Mouse (Mus musculus): ENCODE data around the gene Gm21887. TPM values are rescaled to one million over a fixed set of nuclear protein-coding genes. Genes with fewer than 3 reads are reported as not detected.
A peak's percentile ranks its signal among the peaks of the same experiment; 100 is the strongest.
"Not testable (repeated sequence)": the region's sequence is repeated elsewhere in the genome, so short reads cannot be mapped to it uniquely, and the experiment has no call there.

Gene Gm21887
- 101 and 109 TPM in 2 replicates for polyA plus RNA-seq (2015; fragmentation: Nextera tagmentation; extraction: Ambion mirVana)

- peak; percentile 83 for ATAC-seq (ENCODE audit: extremely low read depth, insufficient number of reproducible peaks, low FRiP score, low TSS enrichment)
- H3K9me3 ChIP-seq: peaks cover 49% of the 10 kb centered on the region
These were observed at the start of gene Gm21887 for GRCm38 (mm10) chrX:170009016-170009750. Gene Gm21887, plus strand, starts transcription at chrX:170009659.

GRCm38 (mm10) chrX:169969337-169969736 is 40.1 kb upstream of the Gm21887 start:
- no peak overlapping the region for H3K4me2 ChIP-seq
- ATAC-seq (ENCODE audit: extremely low read depth, insufficient number of reproducible peaks, low FRiP score, low TSS enrichment): no peak
- H3K9ac ChIP-seq: no peak overlapping the region
- peaks cover 34% of the 10 kb centered on the region for H3K9me3 ChIP-seq
- H3K27ac ChIP-seq (replicated peaks): no peak overlapping the region
- WGBS: 85% methylated on average over 1 of the region's 1 CpGs
- peaks cover 30% of the 10 kb centered on the region for H3K36me3 ChIP-seq
- no peak overlapping the region for H3K4me3 ChIP-seq
- H3K27me3 ChIP-seq (replicated peaks): no peaks in the 10 kb centered on the region
- no peaks in the 10 kb centered on the region for H3K4me1 ChIP-seq

More at GRCm38 (mm10) chrX:170009016-170009750, at the start of gene Gm21887:
- peak within 1 kb of the TSS; percentile 49 for H3K4me2 ChIP-seq
- peak within 1 kb of the TSS; percentile 56 for H3K4me3 ChIP-seq
- H3K36me3 ChIP-seq: peaks cover 17% of the 10 kb centered on the region
- not testable (repeated sequence) for H3K27me3 ChIP-seq (replicated peaks); H3K4me1 ChIP-seq
- peak within 1 kb of the TSS; percentile 69 for H3K27ac ChIP-seq (replicated peaks)
- H3K9ac ChIP-seq: peak within 1 kb of the TSS; percentile 85
- 69% methylated on average over 117 of the region's 118 CpGs for WGBS

DNA sequence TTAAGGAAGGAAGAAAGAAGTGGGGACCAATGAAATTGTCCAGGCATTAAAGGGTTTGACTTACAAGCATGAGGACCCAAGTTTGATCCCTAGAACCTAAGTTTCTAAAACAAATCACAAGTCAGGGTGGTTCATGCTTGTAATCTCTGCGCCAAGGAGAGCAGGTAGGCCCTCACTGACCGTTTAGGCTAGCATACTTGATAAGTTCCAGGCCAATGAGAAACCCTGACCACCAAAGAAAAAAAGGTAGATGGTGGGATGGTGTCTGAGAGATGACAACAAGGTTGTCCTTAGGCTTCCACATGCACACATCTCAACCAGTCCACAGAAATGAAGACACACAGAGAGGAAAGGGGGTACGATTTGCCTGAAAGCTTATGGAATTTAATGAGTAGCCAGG is 39.7 kb upstream of the Gm21887 start:
- H3K4me3 ChIP-seq; H3K4me1 ChIP-seq; H3K27me3 ChIP-seq (replicated peaks); H3K27ac ChIP-seq (replicated peaks); ATAC-seq (ENCODE audit: extremely low read depth, insufficient number of reproducible peaks, low FRiP score, low TSS enrichment); H3K9ac ChIP-seq; H3K4me2 ChIP-seq: not testable (repeated sequence)
- Histone ChIP-seq H3K36me3 (peaks cover 30% of the 10 kb centered on the region), H3K9me3 (peaks cover 38% of the 10 kb centered on the region)
- WGBS: 76% methylated on average over 3 of the region's 3 CpGs

DNA sequence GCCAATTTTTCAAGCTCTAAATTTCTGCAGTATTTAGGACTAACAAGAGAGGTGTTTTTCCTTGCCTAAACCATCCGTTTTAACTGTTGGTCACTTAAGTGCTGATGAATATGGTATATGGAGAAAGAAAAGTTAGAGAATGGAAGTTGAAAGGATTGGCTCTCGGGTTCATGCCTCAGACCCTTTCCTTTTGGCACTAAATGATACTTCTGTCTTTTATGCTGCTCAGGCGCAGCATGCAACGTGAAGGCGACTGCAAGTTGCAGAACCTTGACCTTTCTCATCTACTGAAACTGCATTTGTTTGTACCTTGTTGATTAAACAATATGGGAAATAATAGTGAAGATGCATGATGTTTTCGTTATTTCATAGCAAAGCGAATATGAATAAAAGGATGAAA is 38.9 kb upstream of the Gm21887 start:
- H3K27ac ChIP-seq (replicated peaks); ATAC-seq (ENCODE audit: extremely low read depth, insufficient number of reproducible peaks, low FRiP score, low TSS enrichment); H3K9ac ChIP-seq; H3K4me1 ChIP-seq; H3K4me3 ChIP-seq; H3K27me3 ChIP-seq (replicated peaks); H3K4me2 ChIP-seq: not testable (repeated sequence)
- Histone ChIP-seq H3K36me3 (peaks cover 30% of the 10 kb centered on the region), H3K9me3 (peaks cover 45% of the 10 kb centered on the region)
- 78% methylated on average over 7 of the region's 7 CpGs for WGBS

GRCm38 (mm10) chrX:169971562-169971961 is 37.9 kb upstream of the Gm21887 start:
- not testable (repeated sequence) for H3K4me1 ChIP-seq; H3K27me3 ChIP-seq (replicated peaks); H3K9ac ChIP-seq; H3K4me3 ChIP-seq; ATAC-seq (ENCODE audit: extremely low read depth, insufficient number of reproducible peaks, low FRiP score, low TSS enrichment); H3K4me2 ChIP-seq
- Histone ChIP-seq H3K27ac (replicated peaks) (peak overlapping the region; percentile 6; the same call in 1 of the 2 replicates), H3K36me3 (peaks cover 30% of the 10 kb centered on the region), H3K9me3 (peaks cover 50% of the 10 kb centered on the region)
- WGBS: 82% methylated on average over 6 of the region's 6 CpGs

- not testable (repeated sequence) for H3K9ac ChIP-seq; H3K4me3 ChIP-seq; H3K27me3 ChIP-seq (replicated peaks); ATAC-seq (ENCODE audit: extremely low read depth, insufficient number of reproducible peaks, low FRiP score, low TSS enrichment); H3K4me1 ChIP-seq; H3K4me2 ChIP-seq
- peaks cover 33% of the 10 kb centered on the region for H3K36me3 ChIP-seq
- WGBS: 64% methylated on average over 2 of the region's 2 CpGs
- peaks cover 50% of the 10 kb centered on the region for H3K9me3 ChIP-seq
- peak overlapping the region; percentile 6 for H3K27ac ChIP-seq (replicated peaks)
These were observed 37.3 kb upstream of the Gm21887 start for GRCm38 (mm10) chrX:169972131-169972530.

DNA sequence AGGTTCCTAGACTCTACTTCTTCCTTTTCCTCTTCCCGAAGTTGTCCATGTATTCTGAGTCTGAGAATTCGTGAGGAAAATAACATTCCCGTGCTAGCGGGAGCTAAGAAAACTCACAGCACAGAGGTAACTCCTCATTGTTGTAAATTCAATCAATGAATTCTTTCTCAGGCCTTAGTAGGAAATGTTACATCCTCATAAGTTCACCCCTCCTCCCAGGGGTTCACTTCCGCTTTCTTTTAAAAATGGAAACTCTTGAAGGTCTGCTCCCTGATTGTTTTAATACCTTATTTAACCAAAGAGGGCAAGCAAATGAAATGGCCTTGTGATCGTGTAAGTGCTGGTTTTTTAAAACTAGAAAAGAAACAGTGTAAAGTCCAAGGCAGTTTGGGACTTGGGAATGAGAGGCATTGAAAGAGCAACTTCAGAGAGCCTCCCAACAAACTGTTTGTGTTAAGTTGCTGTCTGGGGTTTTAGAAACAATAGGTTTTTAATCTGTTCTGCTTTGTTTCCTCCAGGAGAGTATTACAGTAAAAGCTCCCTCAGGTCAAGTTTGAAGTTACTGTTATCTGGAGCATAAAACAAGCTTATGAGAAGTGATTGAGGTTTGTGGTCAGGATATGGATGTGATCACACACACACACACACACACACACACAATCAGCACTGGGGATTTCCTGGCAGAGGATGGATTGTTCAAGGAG is 36.5 kb upstream of the Gm21887 start:
- WGBS: 63% methylated on average over 6 of the region's 6 CpGs
- H3K9me3 ChIP-seq: peaks cover 53% of the 10 kb centered on the region
- ATAC-seq (ENCODE audit: extremely low read depth, insufficient number of reproducible peaks, low FRiP score, low TSS enrichment): not testable (repeated sequence)

DNA sequence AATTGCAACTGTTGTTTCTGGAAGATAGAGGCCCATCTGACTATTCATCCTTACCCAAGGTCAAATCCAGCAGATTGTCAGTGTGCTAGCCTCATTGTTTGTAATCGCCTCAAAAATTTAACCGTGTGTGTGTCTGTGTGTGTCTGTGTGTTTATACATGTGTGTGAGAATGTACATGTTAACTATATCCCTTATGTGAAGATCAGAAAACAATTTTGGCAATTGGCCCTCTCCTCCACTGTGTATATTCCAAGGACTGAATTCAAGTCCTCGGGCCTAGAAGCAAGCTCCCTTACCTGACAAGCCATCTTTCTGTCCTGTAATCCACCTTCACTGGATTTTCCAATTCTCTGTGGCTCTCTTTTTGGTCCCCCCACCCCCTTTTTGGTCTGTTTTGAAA is 35.7 kb upstream of the Gm21887 start:
- H3K27me3 ChIP-seq (replicated peaks); H3K4me1 ChIP-seq; H3K4me3 ChIP-seq; ATAC-seq (ENCODE audit: extremely low read depth, insufficient number of reproducible peaks, low FRiP score, low TSS enrichment); H3K4me2 ChIP-seq; H3K27ac ChIP-seq (replicated peaks); H3K9ac ChIP-seq: not testable (repeated sequence)
- Histone ChIP-seq H3K36me3 (peaks cover 45% of the 10 kb centered on the region), H3K9me3 (peaks cover 62% of the 10 kb centered on the region)
- 54% methylated on average over 3 of the region's 3 CpGs for WGBS

More for the DNA sequence above, 36.5 kb upstream of the Gm21887 start:
- not testable (repeated sequence) for H3K9ac ChIP-seq; H3K4me3 ChIP-seq; H3K27me3 ChIP-seq (replicated peaks); H3K4me1 ChIP-seq; H3K4me2 ChIP-seq
- Histone ChIP-seq H3K27ac (replicated peaks) (peak overlapping the region; percentile 6), H3K36me3 (peaks cover 38% of the 10 kb centered on the region)

DNA sequence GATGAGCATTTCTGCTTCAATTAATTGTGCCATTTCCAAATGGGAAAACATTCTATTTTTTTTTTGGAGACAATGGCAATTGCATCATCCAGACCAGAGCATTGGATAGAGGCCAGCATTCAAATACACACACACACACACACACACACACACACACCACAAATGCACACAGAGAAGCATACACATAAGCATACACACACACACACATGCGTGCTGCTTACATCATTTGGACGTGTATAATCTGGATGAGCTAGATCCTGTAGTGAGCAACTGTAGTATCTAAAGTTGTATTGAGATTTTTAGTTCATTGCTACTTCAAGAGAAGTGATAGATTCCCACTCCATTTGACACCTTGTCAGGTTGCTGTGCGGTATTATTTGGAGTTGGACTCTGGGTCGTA is 35.0 kb upstream of the Gm21887 start:
- Histone ChIP-seq H3K9me3 (peaks cover 68% of the 10 kb centered on the region), H3K36me3 (peaks cover 45% of the 10 kb centered on the region)
- H3K9ac ChIP-seq; H3K4me1 ChIP-seq; H3K4me3 ChIP-seq; H3K27me3 ChIP-seq (replicated peaks); ATAC-seq (ENCODE audit: extremely low read depth, insufficient number of reproducible peaks, low FRiP score, low TSS enrichment); H3K4me2 ChIP-seq; H3K27ac ChIP-seq (replicated peaks): not testable (repeated sequence)
- 63% methylated on average over 4 of the region's 4 CpGs for WGBS

DNA sequence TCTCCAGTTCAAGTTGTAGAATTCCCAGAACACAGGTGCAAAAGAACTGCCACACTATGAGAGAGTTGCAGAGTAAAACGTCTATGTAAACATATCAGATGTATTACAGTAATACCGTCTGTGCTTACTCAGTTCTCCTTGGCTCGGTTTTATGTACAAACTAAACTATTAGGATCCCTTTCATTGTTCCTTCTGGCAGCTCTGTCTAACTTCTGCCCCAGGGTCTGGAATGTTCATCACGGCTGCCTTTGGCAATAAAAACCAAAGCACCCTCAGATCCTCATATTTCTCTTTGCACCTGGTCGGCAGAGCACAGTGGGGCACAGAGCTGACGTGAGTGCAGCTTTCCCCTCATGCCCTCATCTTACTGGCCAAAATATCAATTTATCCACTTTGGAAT is 34.5 kb upstream of the Gm21887 start:
- H3K27me3 ChIP-seq (replicated peaks); ATAC-seq (ENCODE audit: extremely low read depth, insufficient number of reproducible peaks, low FRiP score, low TSS enrichment); H3K4me2 ChIP-seq; H3K9ac ChIP-seq; H3K4me1 ChIP-seq; H3K4me3 ChIP-seq: not testable (repeated sequence)
- peak overlapping the region; percentile 3; the same call in 1 of the 2 replicates for H3K27ac ChIP-seq (replicated peaks)
- peaks cover 46% of the 10 kb centered on the region for H3K36me3 ChIP-seq
- 67% methylated on average over 6 of the region's 6 CpGs for WGBS
- H3K9me3 ChIP-seq: peaks cover 69% of the 10 kb centered on the region

- not testable (repeated sequence) for ATAC-seq (ENCODE audit: extremely low read depth, insufficient number of reproducible peaks, low FRiP score, low TSS enrichment); H3K4me2 ChIP-seq; H3K27me3 ChIP-seq (replicated peaks); H3K9ac ChIP-seq; H3K4me3 ChIP-seq
- WGBS: 68% methylated on average over 3 of the region's 3 CpGs
- Histone ChIP-seq H3K27ac (replicated peaks) (peak overlapping the region; percentile 3; the same call in 1 of the 2 replicates), H3K4me1 (peaks cover 12% of the 10 kb centered on the region; the same call in 1 of the 2 replicates), H3K36me3 (peaks cover 47% of the 10 kb centered on the region), H3K9me3 (peaks cover 71% of the 10 kb centered on the region)
These were observed 33.8 kb upstream of the Gm21887 start for GRCm38 (mm10) chrX:169975681-169976131.
